Mouse (Mus musculus) hindbrain, postnatal 0 days (tissue): ENCODE results near the gene Rxfp3. TPM values are rescaled to one million over a fixed set of nuclear protein-coding genes. Genes with fewer than 3 reads are reported as not detected.

Experiments
- ATAC-seq: fragments of 200-750 bp; cut with Nextera tagmentation; 2 replicates; pipeline ENCODE4 v1.8.0; 2017; ENCODE audit warnings: mild to moderate bottlenecking, moderate TSS enrichment, moderate library complexity
- DNase-seq: peaks from one replicate; pipeline ENCODE4 v3.0.0-alpha.2; 2015; ENCODE audit warnings: low spot score
- H3K27ac ChIP-seq: fragments of 300-500 bp; sonication (generic); 2 replicates; pipeline ENCODE4 v1.5.1; 2014; ENCODE audit warnings: mild to moderate bottlenecking
- H3K27me3 ChIP-seq: fragments of 300-500 bp; sonication (generic); 2 replicates; pipeline ENCODE4 v1.6.1; 2014; ENCODE audit warnings: low read length, mixed read lengths; ENCODE audit not compliant: insufficient read depth
- H3K36me3 ChIP-seq: fragments of 300-500 bp; sonication (generic); 2 replicates; pipeline ENCODE4 v1.6.1; 2014; ENCODE audit warnings: low read length, mixed read lengths; ENCODE audit not compliant: insufficient read depth
- H3K4me1 ChIP-seq: fragments of 300-500 bp; sonication (generic); 2 replicates; pipeline ENCODE4 v1.6.1; 2014; ENCODE audit warnings: antibody characterized with exemption, low read length, mixed read lengths; ENCODE audit not compliant: insufficient read depth
- H3K4me2 ChIP-seq: fragments of 300-500 bp; sonication (generic); 2 replicates; pipeline ENCODE4 v1.6.1; 2014; ENCODE audit warnings: low read depth, mild to moderate bottlenecking, low read length, moderate library complexity, mixed read lengths
- H3K4me3 ChIP-seq: fragments of 300-500 bp; sonication (generic); 2 replicates; pipeline ENCODE4 v1.5.1; 2014; ENCODE audit warnings: low read length
- H3K9ac ChIP-seq: fragments of 300-500 bp; sonication (generic); replicated peaks from 2 replicates; pipeline ENCODE4 v1.6.1; 2014; ENCODE audit warnings: mild to moderate bottlenecking, low read length, moderate library complexity, mixed read lengths
- H3K9me3 ChIP-seq: fragments of 300-500 bp; sonication (generic); 2 replicates; pipeline ENCODE4 v1.6.1; 2016; ENCODE audit warnings: low read length, mixed read lengths
- CTCF ChIP-seq: IDR thresholded peaks from 2 replicates; pipeline ENCODE4 v1.5.1; 2016; ENCODE audit warnings: antibody characterized with exemption, control low read depth, low read depth
- WGBS: fragments of 180-500 bp; shearing (Covaris S2); extraction: QIAGEN DNeasy Blood & Tissue Kit; methylation state at CpG from one replicate; pipeline ENCODE4 v1.1.7; 2014; 5-methylcytosine and 5-hydroxymethylcytosine counted together
- polyA plus RNA-seq: library from polyadenylated mRNA; unstranded; fragments of >200 nt; fragmentation: Nextera tagmentation; extraction: Ambion mirVana; gene quantifications from 2 replicates; pipeline ENCODE4 v1.2.1, GENCODE M21; 2015
- total RNA-seq: library from RNA; depleted of rRNA; stranded (reverse); fragments of >200 nt; gene quantifications from 2 replicates; pipeline ENCODE4 v1.2.3, GENCODE M21; 2014

Rxfp3 gene
- total and polyA plus RNA-seq, 2 experiments from 2014 or later: 3.2 to 8.3 TPM

DNA sequence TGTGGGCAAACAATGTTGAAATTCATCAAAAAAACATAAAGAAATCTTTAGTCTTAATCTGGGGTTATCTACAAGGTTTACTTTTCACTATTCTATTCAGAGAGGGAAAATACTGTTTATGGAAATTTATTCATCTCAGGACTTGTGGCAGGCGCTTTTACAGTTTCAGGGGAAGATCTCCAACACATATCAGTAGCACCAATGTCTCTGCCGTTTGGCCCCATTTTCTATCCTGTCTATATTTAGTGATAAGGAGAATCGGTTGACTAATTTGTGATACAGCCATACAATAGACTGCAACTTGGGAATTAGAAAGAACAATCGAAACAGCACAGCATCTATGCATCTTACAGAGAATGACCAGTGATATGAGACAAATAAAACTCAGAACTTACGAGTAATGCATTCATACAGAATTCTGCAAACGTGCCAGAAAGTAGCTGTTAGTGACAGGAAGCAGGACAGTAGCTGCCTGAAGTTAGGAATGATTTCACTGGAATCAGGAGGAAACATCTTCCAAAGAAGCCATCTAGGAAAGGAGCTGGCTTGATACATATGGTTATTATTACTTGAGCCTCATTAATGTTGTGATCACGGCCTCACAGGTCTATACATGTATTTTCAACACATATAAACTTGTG lies 16.8 kb upstream of the Rxfp3 start:
- Histone ChIP-seq H3K9me3 (no peaks in the 10 kb centered on the region), H3K4me2 (no peak overlapping the region), H3K27ac (no peak overlapping the region), H3K36me3 (no peaks in the 10 kb centered on the region), H3K27me3 (no peaks in the 10 kb centered on the region), H3K9ac (no peak overlapping the region), H3K4me3 (no peak overlapping the region), H3K4me1 (no peaks in the 10 kb centered on the region)
- ATAC-seq (no peak), DNase-seq (no peak)
- 58% methylated on average over 7 of the region's 7 CpGs for WGBS
- TF ChIP-seq CTCF: no peak

DNA sequence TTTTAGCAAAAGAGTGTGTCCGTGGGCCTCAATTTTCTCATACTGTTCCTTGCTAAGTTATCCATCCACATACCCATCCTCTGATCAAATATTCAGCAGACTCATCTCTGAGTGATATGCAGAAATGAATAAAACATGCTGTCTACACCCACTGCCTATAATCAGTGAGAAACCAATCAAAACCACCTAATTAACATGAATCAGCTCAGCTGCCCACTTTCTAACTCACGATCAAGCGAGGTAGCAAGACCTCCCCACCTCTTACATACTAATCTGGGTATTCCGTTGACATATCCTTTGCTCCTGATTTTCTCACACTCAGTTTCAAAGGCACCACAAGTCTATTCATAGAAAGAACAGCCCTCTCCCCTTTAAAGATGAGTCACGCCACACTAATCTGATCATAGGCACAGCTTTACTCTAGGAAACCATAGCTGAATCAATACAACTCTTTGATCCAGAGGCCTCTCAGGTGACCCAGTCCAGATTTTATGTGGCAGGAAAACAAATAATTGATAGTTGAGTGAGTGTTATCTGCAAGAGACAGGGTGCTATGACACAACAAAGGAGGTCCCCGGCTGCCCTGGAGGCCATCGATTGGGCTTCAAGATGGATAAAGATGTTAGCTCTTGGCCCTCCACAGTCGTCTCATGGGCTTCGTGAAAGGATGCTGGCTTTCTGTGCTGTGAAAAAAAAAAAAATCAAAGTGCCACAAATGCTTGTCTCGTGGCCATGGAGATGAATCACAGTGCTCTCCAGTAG lies 16.1 kb upstream of the Rxfp3 start:
- H3K4me1 ChIP-seq: no peaks in the 10 kb centered on the region
- DNase-seq (no peak), ATAC-seq (peak; percentile 51; the same call in 1 of the 2 replicates)
- no peak overlapping the region for H3K27ac ChIP-seq
- no peaks in the 10 kb centered on the region for H3K36me3 ChIP-seq
- H3K9me3 ChIP-seq: no peaks in the 10 kb centered on the region
- no peak overlapping the region for H3K9ac ChIP-seq
- H3K27me3 ChIP-seq: no peaks in the 10 kb centered on the region
- H3K4me2 ChIP-seq: no peak overlapping the region
- TF ChIP-seq CTCF: no peak
- 44% methylated on average over 10 of the region's 10 CpGs for WGBS
- H3K4me3 ChIP-seq: no peak overlapping the region

DNA sequence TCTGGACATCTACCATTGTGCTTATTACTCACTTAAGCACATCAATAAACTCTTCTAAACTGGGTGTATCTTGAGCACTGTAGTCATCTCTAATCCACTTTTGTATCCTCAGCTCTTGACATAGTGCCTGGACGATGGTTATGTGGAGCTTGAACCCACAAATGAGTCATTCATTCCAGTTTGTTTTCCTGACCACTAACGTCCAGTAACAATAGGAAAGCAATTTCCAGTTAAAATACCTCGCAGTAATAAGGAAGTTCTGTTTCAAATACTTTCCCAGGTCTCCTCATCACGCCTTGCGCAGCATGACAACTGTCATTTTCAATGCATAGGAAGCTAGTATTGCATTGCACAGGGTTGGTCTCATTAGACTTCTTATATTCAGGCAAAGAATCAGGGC lies 5.0 kb upstream of the Rxfp3 start:
- Histone ChIP-seq H3K9ac (no peak overlapping the region), H3K4me1 (no peaks in the 10 kb centered on the region), H3K4me2 (no peak overlapping the region), H3K4me3 (no peak overlapping the region), H3K27ac (no peak overlapping the region), H3K36me3 (no peaks in the 10 kb centered on the region), H3K27me3 (0 out of 2 replicates have a peak, but pooled peaks cover 3% of the 10 kb centered on the region), H3K9me3 (no peaks in the 10 kb centered on the region)
- no peak for TF ChIP-seq CTCF
- no peak for DNase-seq
- 90% methylated on average over 5 of the region's 5 CpGs for WGBS
- no peak for ATAC-seq

DNA sequence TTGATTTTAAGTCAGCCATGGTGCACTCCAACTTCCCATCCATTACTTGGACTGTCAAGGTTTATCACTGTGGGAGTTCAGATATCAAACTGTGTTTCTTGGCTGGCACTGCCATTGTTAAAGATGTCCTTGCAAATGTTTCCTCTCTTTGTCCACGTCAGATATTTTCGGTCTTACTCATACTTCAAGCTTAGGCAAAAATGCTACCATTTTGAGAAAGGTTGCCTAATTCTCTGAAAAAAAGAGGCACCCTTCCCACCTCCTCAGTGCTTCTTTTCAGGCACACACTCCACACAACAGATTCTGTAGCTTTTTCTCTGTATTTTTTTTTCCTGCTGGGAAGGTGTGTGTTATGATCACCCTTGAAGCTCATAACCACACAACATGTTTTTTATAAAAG lies 3.4 kb upstream of the Rxfp3 start:
- ATAC-seq: no peak

DNA sequence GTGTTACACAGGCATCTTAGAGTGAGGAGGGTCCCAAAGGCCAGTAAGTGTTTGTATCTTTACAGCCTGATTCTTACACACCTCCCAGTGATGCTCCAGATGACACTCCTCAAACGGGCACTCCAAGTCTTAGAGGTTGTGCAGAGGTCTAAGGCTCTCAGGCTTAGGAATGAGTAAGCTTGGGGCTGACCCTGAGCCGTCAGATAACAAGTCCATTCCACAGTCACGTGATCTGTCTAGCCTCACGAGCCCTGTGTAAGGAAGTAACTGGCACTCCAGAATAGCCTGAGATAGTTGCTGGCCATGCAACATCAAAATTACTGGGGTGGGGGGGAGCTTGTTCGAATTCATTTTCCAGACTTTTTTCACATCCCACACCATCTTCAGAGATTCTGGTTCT lies 2.3 kb upstream of the Rxfp3 start:
- TF ChIP-seq CTCF: no peak
- H3K27me3 ChIP-seq: peaks cover 29% of the 10 kb centered on the region
- H3K4me3 ChIP-seq: no peak overlapping the region
- no peak overlapping the region for H3K9ac ChIP-seq
- no peaks in the 10 kb centered on the region for H3K9me3 ChIP-seq
- no peak for ATAC-seq
- no peak for DNase-seq
- no peak overlapping the region for H3K27ac ChIP-seq
- no peaks in the 10 kb centered on the region for H3K36me3 ChIP-seq
- WGBS: 69% methylated on average over 5 of the region's 5 CpGs
- no peak overlapping the region for H3K4me2 ChIP-seq
- H3K4me1 ChIP-seq: peaks cover 14% of the 10 kb centered on the region

More for the DNA sequence above, 3.4 kb upstream of the Rxfp3 start:
- H3K27me3 ChIP-seq: peaks cover 18% of the 10 kb centered on the region; the same call in 1 of the 2 replicates
- no peak for DNase-seq
- H3K27ac ChIP-seq: no peak overlapping the region
- TF ChIP-seq CTCF: no peak
- H3K36me3 ChIP-seq: no peaks in the 10 kb centered on the region
- H3K9me3 ChIP-seq: no peaks in the 10 kb centered on the region
- H3K9ac ChIP-seq: no peak overlapping the region
- peaks cover 10% of the 10 kb centered on the region for H3K4me1 ChIP-seq
- H3K4me2 ChIP-seq: no peak overlapping the region
- H3K4me3 ChIP-seq: no peak overlapping the region
- WGBS: 79% methylated on average over 2 of the region's 2 CpGs

DNA sequence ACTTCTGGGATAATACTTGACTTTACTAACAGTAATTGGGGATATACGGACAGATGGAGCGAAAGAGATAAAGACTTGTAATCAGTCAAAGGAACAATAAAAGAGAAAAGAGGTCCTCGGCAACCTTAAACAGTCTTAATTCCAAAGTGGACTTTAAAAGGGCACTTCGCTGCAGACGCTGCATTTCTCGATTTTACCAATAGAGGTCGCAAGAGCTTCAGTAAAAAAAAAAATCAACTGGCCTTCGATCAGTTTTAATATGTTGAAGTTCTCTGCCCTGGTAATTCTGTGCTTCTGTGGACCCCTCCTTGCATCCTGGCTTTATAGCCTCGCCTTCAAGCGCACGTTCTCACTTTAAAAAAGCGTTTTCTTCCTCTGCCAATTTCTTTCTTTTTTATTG lies 685 bp upstream of the Rxfp3 start:
- Histone ChIP-seq H3K36me3 (no peaks in the 10 kb centered on the region), H3K4me1 (peaks cover 14% of the 10 kb centered on the region), H3K9ac (no peak overlapping the region), H3K4me3 (no peak overlapping the region), H3K27ac (no peak overlapping the region), H3K9me3 (no peaks in the 10 kb centered on the region), H3K27me3 (peaks cover 34% of the 10 kb centered on the region), H3K4me2 (peak overlapping the region; percentile 77; the same call in 1 of the 2 replicates)
- ATAC-seq (no peak), DNase-seq (peak; percentile 82)
- 3% methylated on average over 12 of the region's 12 CpGs for WGBS
- peak; percentile 82 for TF ChIP-seq CTCF

DNA sequence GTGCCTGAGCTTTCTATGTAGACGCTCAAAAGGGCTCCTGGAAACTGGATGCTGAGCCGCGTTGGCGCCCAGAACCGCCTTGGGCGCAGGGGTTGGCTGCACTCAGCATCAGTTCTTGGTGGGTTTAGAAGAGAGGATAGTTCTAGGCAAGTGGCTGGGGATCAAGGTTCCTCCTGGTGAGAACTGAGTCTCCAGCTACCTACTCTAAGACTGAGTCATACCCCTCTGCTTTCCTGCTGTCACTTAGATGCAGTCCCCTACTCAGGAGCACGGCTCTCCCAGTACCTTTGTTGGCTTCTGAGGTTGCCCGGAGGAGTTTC lies 455 bp downstream of the Rxfp3 start:
- H3K9me3 ChIP-seq: no peaks in the 10 kb centered on the region
- peaks cover 14% of the 10 kb centered on the region for H3K4me1 ChIP-seq
- peaks cover 34% of the 10 kb centered on the region for H3K27me3 ChIP-seq
- no peak for TF ChIP-seq CTCF
- H3K27ac ChIP-seq: no peak overlapping the region
- H3K36me3 ChIP-seq: no peaks in the 10 kb centered on the region
- WGBS: 3% methylated on average over 8 of the region's 8 CpGs
- H3K4me2 ChIP-seq: peak overlapping the region; percentile 77
- H3K4me3 ChIP-seq: peak overlapping the region; percentile 44
- DNase-seq: peak; percentile 15
- 0 out of 2 replicates have a peak overlapping the region, but pooled peaks have one; percentile 28 for H3K9ac ChIP-seq
- ATAC-seq: peak; percentile 21; the same call in 1 of the 2 replicates
